Mouse (Mus musculus) kidney, adult 2 months (tissue): ENCODE results near the gene Il27ra. TPM values are rescaled to one million over a fixed set of nuclear protein-coding genes. Genes with fewer than 3 reads are reported as not detected.

Experiments used
- DNase-seq: peaks from one replicate; pipeline ENCODE4 v3.0.0; 2021
- H3K27ac ChIP-seq: fragments of 200-500 bp; 2 replicates; pipeline ENCODE4 v1.5.1; 2012; ENCODE audit warnings: low read depth, low read length, control low read depth, inconsistent platforms; ENCODE audit not compliant: insufficient read depth
- H3K27me3 ChIP-seq: fragments of 200-500 bp; replicated peaks from 2 replicates; pipeline ENCODE4 v1.6.1; 2012; ENCODE audit warnings: mild to moderate bottlenecking, moderate library complexity, low read length, inconsistent platforms; ENCODE audit not compliant: control insufficient read depth, insufficient read depth
- H3K36me3 ChIP-seq: fragments of 200-500 bp; 2 replicates; pipeline ENCODE4 v1.6.1; 2012; ENCODE audit warnings: mild to moderate bottlenecking, moderate library complexity, low read length, inconsistent platforms; ENCODE audit not compliant: control insufficient read depth, insufficient read depth
- H3K4me1 ChIP-seq: fragments of 200-500 bp; 2 replicates; pipeline ENCODE4 v1.6.1; 2011; ENCODE audit warnings: low read length; ENCODE audit not compliant: control insufficient read depth, insufficient read depth
- H3K4me3 ChIP-seq: fragments of 200-500 bp; 2 replicates; pipeline ENCODE4 v1.5.1; 2011; ENCODE audit warnings: mild to moderate bottlenecking, low read depth, low read length, control low read depth; ENCODE audit not compliant: insufficient read depth
- CTCF ChIP-seq: fragments of 200-500 bp; conservative IDR thresholded peaks from 2 replicates; pipeline ENCODE4 v1.5.1; 2011; ENCODE audit warnings: low read depth, mild to moderate bottlenecking, control low read depth, low read length, moderate library complexity, mixed read lengths; ENCODE audit not compliant: insufficient read depth, insufficient read length
- POLR2A ChIP-seq: fragments of 200-500 bp; IDR thresholded peaks from one replicate; pipeline ENCODE4 v1.6.1; 2011; ENCODE audit warnings: low read depth, low read length, control low read depth
- WGBS: fragments of 180-500 bp; shearing (Covaris S2); methylation state at CpG from one replicate; pipeline ENCODE4 v1.1.7; 2018; 5-methylcytosine and 5-hydroxymethylcytosine counted together
- polyA plus RNA-seq: library from polyadenylated mRNA; depleted of rRNA; stranded (reverse); fragments of >200 nt; gene quantifications from 2 replicates; pipeline ENCODE4 v1.2.3, GENCODE M21; 2012

Gene Il27ra
- polyA plus RNA-seq, 1 experiment, result 5.6 TPM

DNA sequence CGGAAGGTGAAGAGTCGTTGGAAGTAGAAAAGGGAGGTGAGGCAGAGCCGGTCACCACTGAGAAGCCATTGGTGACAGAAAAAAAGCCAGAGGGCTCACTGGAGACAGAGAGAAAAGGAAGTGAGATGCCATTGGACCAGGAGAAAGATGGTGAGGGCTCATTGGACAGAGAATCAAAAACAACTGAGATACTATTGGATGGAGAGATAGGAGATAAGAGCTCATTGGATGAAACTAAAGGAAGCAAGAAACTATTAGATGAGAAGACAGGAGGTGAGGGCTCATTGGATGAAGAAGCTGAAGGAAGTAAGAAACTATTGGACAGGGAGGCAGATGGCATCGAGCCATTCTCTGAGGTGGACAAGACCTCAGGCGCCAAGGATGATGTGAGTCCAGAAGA, 13.1 kb downstream of the Il27ra start:
- TF ChIP-seq CTCF (no peak), POLR2A (no peak)
- no peak for DNase-seq
- WGBS, result 87% methylated on average over 5 of the region's 5 CpGs

DNA sequence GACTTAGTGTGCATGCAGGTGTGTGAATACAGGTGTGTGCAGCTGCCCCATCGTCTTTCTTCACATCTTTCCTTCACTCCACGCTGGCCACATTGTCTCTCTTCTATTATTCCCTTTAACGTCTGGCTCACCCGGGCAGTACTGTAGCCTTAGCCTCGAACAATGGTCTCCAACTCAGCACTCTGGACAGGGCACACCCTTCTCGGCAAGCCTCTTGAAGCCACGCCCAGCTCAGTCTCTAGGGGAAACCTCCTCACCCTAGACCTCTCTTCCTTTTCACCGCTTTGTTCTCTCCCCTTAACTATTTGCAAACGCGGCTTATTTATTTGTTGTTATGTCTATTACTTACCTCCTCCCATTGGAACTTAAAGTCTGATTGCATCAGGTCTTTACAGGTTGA, 14.9 kb downstream of the Il27ra start:
- Histone ChIP-seq H3K36me3 (no peaks in the 10 kb centered on the region), H3K4me3 (no peak overlapping the region), H3K4me1 (peaks cover 15% of the 10 kb centered on the region), H3K27ac (no peak overlapping the region), H3K27me3 (no peaks in the 10 kb centered on the region)
- 36% methylated on average over 10 of the region's 10 CpGs for WGBS
- TF ChIP-seq CTCF, result no peak
- no peak for TF ChIP-seq POLR2A
- DNase-seq, result no peak

More for the DNA sequence above, 13.1 kb downstream of the Il27ra start:
- no peaks in the 10 kb centered on the region for H3K36me3 ChIP-seq
- no peak overlapping the region for H3K27ac ChIP-seq
- H3K4me1 ChIP-seq, result peaks cover 1% of the 10 kb centered on the region; the same call in 1 of the 2 replicates
- H3K4me3 ChIP-seq, result no peak overlapping the region
- H3K27me3 ChIP-seq, result no peaks in the 10 kb centered on the region

DNA sequence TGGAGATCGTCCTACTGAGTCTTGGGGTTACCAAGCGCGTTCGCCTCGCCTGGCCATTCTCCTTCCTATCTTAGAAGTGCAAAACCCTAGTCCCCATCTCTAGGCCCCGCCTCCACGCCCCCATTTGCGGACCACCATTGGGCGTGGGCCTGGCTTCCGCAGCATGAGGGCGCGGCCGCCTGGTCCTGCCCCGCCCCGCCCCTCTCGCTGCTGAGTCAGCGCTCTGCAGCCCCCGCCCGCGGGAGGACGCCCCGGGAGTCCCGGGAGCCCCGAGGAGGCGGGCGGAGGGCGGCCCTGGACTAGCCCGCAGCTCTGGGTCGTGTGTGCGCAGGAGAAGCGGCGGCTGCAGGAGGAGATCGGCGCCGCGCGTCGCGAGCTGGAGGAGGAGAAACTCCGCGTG, 16.5 kb downstream of the Il27ra start:
- Histone ChIP-seq H3K27ac (no peak overlapping the region), H3K36me3 (no peaks in the 10 kb centered on the region), H3K4me1 (peaks cover 25% of the 10 kb centered on the region), H3K4me3 (no peak overlapping the region), H3K27me3 (no peaks in the 10 kb centered on the region)
- no peak for DNase-seq
- WGBS, result 26% methylated on average over 41 of the region's 41 CpGs
- TF ChIP-seq CTCF (no peak), POLR2A (no peak)

DNA sequence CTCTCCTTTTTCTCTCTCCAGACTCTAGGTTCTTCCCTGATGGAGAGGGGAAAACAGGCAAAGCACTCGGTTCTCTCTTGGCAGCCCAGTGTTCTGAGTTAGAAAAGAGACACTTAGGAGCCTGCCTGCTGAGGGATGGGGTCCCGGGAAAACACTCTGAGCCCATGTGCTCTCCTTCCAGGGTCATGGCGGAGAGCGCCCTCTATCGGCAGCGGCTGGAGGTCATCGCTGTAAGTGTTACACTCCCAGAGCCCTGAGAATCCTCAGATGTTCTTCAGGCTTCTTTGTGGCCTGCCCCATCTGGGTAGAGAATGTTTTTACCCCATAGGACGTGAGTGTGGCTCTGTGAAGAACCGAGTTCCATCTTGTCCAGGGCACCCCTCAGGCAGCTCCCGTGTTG, 18.2 kb downstream of the Il27ra start:
- H3K4me1 ChIP-seq, result peaks cover 31% of the 10 kb centered on the region
- H3K27me3 ChIP-seq, result no peaks in the 10 kb centered on the region
- 25% methylated on average over 10 of the region's 10 CpGs for WGBS
- peak; percentile 77 for DNase-seq
- H3K27ac ChIP-seq, result peak overlapping the region; percentile 33; the same call in 1 of the 2 replicates
- no peak overlapping the region for H3K4me3 ChIP-seq
- TF ChIP-seq POLR2A (no peak), CTCF (peak; percentile 81)
- no peaks in the 10 kb centered on the region for H3K36me3 ChIP-seq

DNA sequence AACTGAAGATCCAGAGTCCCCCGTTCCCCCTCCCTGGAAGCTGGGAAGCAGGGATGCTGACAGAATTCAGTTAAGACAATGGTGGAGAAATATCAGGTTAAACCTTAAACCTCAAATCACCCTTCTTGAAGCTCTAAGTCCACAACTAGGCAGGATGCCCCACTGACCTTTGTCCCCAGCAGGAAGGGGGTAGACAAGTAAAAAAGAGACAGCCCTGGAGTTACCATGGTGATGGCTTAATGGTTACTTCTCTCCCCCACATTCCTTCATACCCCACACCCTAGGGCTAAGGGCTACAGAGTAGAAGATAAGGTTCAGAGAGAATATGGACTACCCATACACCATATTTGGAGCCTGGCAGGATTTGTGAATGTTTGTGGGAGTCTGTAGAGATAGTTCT, 18.8 kb downstream of the Il27ra start:
- TF ChIP-seq CTCF (no peak), POLR2A (no peak)
- no peaks in the 10 kb centered on the region for H3K36me3 ChIP-seq
- peaks cover 31% of the 10 kb centered on the region for H3K4me1 ChIP-seq
- H3K27me3 ChIP-seq, result no peaks in the 10 kb centered on the region
- peak overlapping the region; percentile 33 for H3K27ac ChIP-seq
- WGBS, result 41% methylated on average over 1 of the region's 1 CpGs
- no peak overlapping the region for H3K4me3 ChIP-seq
- DNase-seq, result peak; percentile 94

DNA sequence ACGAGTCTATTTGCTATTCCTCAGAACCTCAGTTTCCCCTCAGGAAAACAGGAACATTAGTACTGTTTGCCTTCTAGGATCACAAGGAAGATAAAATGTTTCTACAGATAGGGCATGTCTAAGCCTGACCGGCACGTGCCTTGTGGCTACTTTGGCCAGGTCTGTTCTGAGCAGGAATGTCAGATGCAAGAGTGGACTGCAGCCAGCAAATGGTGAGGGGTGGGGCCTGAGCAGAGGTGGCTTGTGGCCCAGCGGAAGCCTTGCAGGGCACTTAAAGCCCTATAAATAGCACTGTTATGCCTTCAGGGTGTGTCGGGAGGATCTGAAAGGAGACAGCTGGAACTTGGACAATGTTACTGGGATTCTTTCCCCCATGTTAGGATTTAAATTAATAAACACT, 19.3 kb downstream of the Il27ra start:
- peaks cover 31% of the 10 kb centered on the region for H3K4me1 ChIP-seq
- no peak overlapping the region for H3K4me3 ChIP-seq
- peak; percentile 94 for DNase-seq
- no peaks in the 10 kb centered on the region for H3K36me3 ChIP-seq
- no peak for TF ChIP-seq CTCF
- no peak for TF ChIP-seq POLR2A
- H3K27ac ChIP-seq, result peak overlapping the region; percentile 58; the same call in 1 of the 2 replicates
- no peaks in the 10 kb centered on the region for H3K27me3 ChIP-seq
- 2% methylated on average over 5 of the region's 5 CpGs for WGBS

DNA sequence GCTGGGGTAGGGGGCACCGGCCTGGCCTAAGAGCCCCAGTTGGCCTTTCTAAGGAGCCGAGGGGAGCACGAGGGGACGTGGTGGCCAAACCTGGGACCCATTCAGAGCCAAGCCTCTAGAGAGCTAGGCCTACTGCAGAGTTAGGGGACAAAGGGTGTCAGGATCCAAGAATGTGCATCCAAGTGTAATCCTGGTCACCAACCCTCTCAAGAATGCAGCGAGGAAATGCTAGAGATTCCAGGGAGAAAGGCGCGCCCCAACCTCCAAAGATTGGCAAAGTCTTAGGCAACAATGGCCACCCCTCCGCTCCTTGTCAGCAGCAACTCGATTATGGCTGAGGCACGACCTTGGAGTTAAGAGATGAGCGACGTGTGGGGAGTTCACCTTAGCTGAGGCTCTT, 20.8 kb downstream of the Il27ra start:
- Histone ChIP-seq H3K36me3 (no peaks in the 10 kb centered on the region), H3K27me3 (no peaks in the 10 kb centered on the region), H3K4me3 (peak overlapping the region; percentile 11; the same call in 1 of the 2 replicates), H3K4me1 (peaks cover 31% of the 10 kb centered on the region), H3K27ac (peak overlapping the region; percentile 4; the same call in 1 of the 2 replicates)
- TF ChIP-seq POLR2A, result no peak
- DNase-seq, result peak; percentile 54
- 32% methylated on average over 12 of the region's 12 CpGs for WGBS
